Mouse (Mus musculus) G1E (cell line): ENCODE data around the gene Dnajc27.

ENCODE experiments used
- CTCF ChIP-seq: IDR thresholded peaks from 2 replicates; pipeline ENCODE4 v1.5.1; 2012; ENCODE audit warnings: low read depth, low read length, inconsistent platforms, mixed read lengths
- GATA1 ChIP-seq: IDR thresholded peaks from 2 replicates; pipeline ENCODE4 v1.6.1; 2012; ENCODE audit warnings: borderline replicate concordance, low read length, inconsistent platforms, mixed read lengths
- GATA2 ChIP-seq: IDR thresholded peaks from 2 replicates; pipeline ENCODE4 v1.6.1; 2012; ENCODE audit warnings: low read depth, low read length, inconsistent platforms, borderline replicate concordance
- POLR2AphosphoS5 ChIP-seq: IDR thresholded peaks from 2 replicates; pipeline ENCODE4 v1.6.1; 2012; ENCODE audit warnings: low read depth, low read length, inconsistent platforms; ENCODE audit not compliant: insufficient replicate concordance
- TAL1 ChIP-seq: conservative IDR thresholded peaks from 2 replicates; pipeline ENCODE4 v1.6.1; 2012; ENCODE audit warnings: low read depth, low read length, inconsistent platforms, mixed read lengths

DNA sequence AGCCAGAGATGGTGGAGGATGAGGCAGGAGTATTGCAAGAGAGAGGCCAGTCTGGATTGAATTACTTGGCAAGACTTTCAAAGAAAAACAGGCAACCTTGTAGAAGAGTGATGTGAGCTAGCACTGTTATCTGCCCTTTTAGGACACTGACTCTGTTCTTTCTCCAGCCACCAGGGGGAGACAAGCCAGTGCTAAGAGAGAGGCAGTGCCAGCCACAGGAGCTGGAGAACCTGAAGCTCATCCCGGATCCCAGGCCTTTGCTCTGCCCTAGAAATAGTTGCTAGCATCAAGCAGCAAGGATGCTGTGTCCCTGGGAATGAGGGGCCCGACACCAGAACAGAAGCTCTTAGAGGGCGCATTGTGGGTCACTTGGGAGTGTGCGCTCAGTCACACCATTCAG, 25.0 kb downstream of the Dnajc27 start:
- TF ChIP-seq TAL1 (no peak), CTCF (peak; percentile 54), GATA1 (no peak), POLR2AphosphoS5 (no peak), GATA2 (no peak)
